Mouse (Mus musculus) brown adipose tissue, adult 24 weeks (tissue): ENCODE measurements around the gene Usf1. TPM values are rescaled to one million over a fixed set of nuclear protein-coding genes. Genes with fewer than 3 reads are reported as not detected.

Experiments
- H3K27ac ChIP-seq: fragments of 200-500 bp; replicated peaks from 2 replicates; pipeline ENCODE4 v1.5.1; 2012; ENCODE audit warnings: low read depth, mild to moderate bottlenecking, low read length
- H3K4me1 ChIP-seq: fragments of 200-500 bp; 2 replicates; pipeline ENCODE4 v1.6.1; 2012; ENCODE audit warnings: low read length, mixed read lengths; ENCODE audit not compliant: control insufficient read depth, insufficient read depth, insufficient read length
- H3K4me3 ChIP-seq: fragments of 200-500 bp; 2 replicates; pipeline ENCODE4 v1.5.1; 2012; ENCODE audit warnings: low read depth, mild to moderate bottlenecking, low read length, moderate library complexity; ENCODE audit not compliant: insufficient read depth
- polyA plus RNA-seq: library from polyadenylated mRNA; stranded (reverse); fragments of >200 nt; gene quantifications from 2 replicates; pipeline ENCODE4 v1.2.4, GENCODE M21; 2012; ENCODE audit not compliant: missing spikeins, insufficient read depth, insufficient read length

The Usf1 gene
- polyA plus RNA-seq, 1 experiment, result 13.1 TPM

- no peak overlapping the region for H3K27ac ChIP-seq
- no peaks in the 10 kb centered on the region for H3K4me1 ChIP-seq
- H3K4me3 ChIP-seq, result no peak overlapping the region
These were observed 9.3 kb upstream of the Usf1 start for GRCm38 (mm10) chr1:171401821-171402220.

GRCm38 (mm10) chr1:171402991-171403390 is 8.1 kb upstream of the Usf1 start:
- Histone ChIP-seq H3K27ac (no peak overlapping the region), H3K4me3 (no peak overlapping the region), H3K4me1 (no peaks in the 10 kb centered on the region)

- H3K27ac ChIP-seq, result no peak overlapping the region
- no peaks in the 10 kb centered on the region for H3K4me1 ChIP-seq
- no peak overlapping the region for H3K4me3 ChIP-seq
These were observed 3.9 kb upstream of the Usf1 start for GRCm38 (mm10) chr1:171407263-171407662.

- Histone ChIP-seq H3K4me1 (peaks cover 7% of the 10 kb centered on the region; the same call in 1 of the 2 replicates), H3K4me3 (no peak overlapping the region), H3K27ac (no peak overlapping the region)
These were observed 882 bp upstream of the Usf1 start for GRCm38 (mm10) chr1:171410231-171410630.

- H3K4me1 ChIP-seq, result peaks cover 7% of the 10 kb centered on the region; the same call in 1 of the 2 replicates
- H3K4me3 ChIP-seq, result peak overlapping the region; percentile 88
- H3K27ac ChIP-seq, result peak overlapping the region; percentile 76
These were observed 404 bp downstream of the Usf1 start for GRCm38 (mm10) chr1:171411492-171411941.

- Histone ChIP-seq H3K4me1 (peaks cover 7% of the 10 kb centered on the region; the same call in 1 of the 2 replicates), H3K27ac (peak overlapping the region; percentile 76), H3K4me3 (peak overlapping the region; percentile 88)
These were observed 908 bp downstream of the Usf1 start for GRCm38 (mm10) chr1:171412001-171412441.

- Histone ChIP-seq H3K4me3 (peak overlapping the region; percentile 88), H3K27ac (peak overlapping the region; percentile 28; the same call in 1 of the 2 replicates), H3K4me1 (peaks cover 7% of the 10 kb centered on the region; the same call in 1 of the 2 replicates)
These were observed 1.3 kb downstream of the Usf1 start for GRCm38 (mm10) chr1:171412446-171412845.

- H3K4me3 ChIP-seq, result no peak overlapping the region
- peaks cover 7% of the 10 kb centered on the region; the same call in 1 of the 2 replicates for H3K4me1 ChIP-seq
- no peak overlapping the region for H3K27ac ChIP-seq
These were observed 2.5 kb downstream of the Usf1 start for GRCm38 (mm10) chr1:171413608-171414007.

GRCm38 (mm10) chr1:171418660-171419059 is 7.5 kb downstream of the Usf1 start, which contains the start of gene Tstd1:
Gene Tstd1, plus strand, starts transcription at chr1:171418872.
- no peak within 1 kb of the TSS for H3K4me3 ChIP-seq
- H3K27ac ChIP-seq, result no peak within 1 kb of the TSS
- H3K4me1 ChIP-seq, result 0 out of 2 replicates have a peak, but pooled peaks cover 3% of the 10 kb centered on the region

- H3K4me1 ChIP-seq, result no peaks in the 10 kb centered on the region
- no peak overlapping the region for H3K27ac ChIP-seq
- no peak overlapping the region for H3K4me3 ChIP-seq
These were observed 8.3 kb downstream of the Usf1 start for GRCm38 (mm10) chr1:171419291-171419882.

GRCm38 (mm10) chr1:171419905-171420304 is 8.8 kb downstream of the Usf1 start:
- H3K4me1 ChIP-seq, result no peaks in the 10 kb centered on the region
- no peak overlapping the region for H3K4me3 ChIP-seq
- no peak overlapping the region for H3K27ac ChIP-seq

GRCm38 (mm10) chr1:171422504-171423095 is 11.5 kb downstream of the Usf1 start:
- H3K27ac ChIP-seq, result no peak overlapping the region
- no peak overlapping the region for H3K4me3 ChIP-seq
- H3K4me1 ChIP-seq, result no peaks in the 10 kb centered on the region

- no peak overlapping the region for H3K4me3 ChIP-seq
- H3K27ac ChIP-seq, result no peak overlapping the region
- no peaks in the 10 kb centered on the region for H3K4me1 ChIP-seq
These were observed 13.5 kb downstream of the Usf1 start for GRCm38 (mm10) chr1:171424638-171425037.

GRCm38 (mm10) chr1:171425126-171425525 is 14.0 kb downstream of the Usf1 start:
- Histone ChIP-seq H3K4me3 (no peak overlapping the region), H3K4me1 (no peaks in the 10 kb centered on the region), H3K27ac (no peak overlapping the region)

- H3K4me3 ChIP-seq, result no peak overlapping the region
- H3K4me1 ChIP-seq, result no peaks in the 10 kb centered on the region
- no peak overlapping the region for H3K27ac ChIP-seq
These were observed 21.0 kb downstream of the Usf1 start for GRCm38 (mm10) chr1:171432158-171432557.
